Mouse (Mus musculus) limb, embryonic 11.5 days (tissue): Measurements from ENCODE around the gene Klhl7. TPM values are rescaled to one million over a fixed set of nuclear protein-coding genes. Genes with fewer than 3 reads are reported as not detected.
A peak's percentile ranks its signal among the peaks of the same experiment; 100 is the strongest.

Source experiments
- ATAC-seq: fragments of 200-750 bp; cut with Nextera tagmentation; 2 replicates; pipeline ENCODE4 v1.8.0; 2017; ENCODE audit warnings: low read depth; ENCODE audit not compliant: insufficient number of reproducible peaks, low FRiP score, low TSS enrichment
- DNase-seq: peaks from one replicate; pipeline ENCODE4 v3.0.0-alpha.2; 2015; ENCODE audit warnings: low spot score
- H3K27ac ChIP-seq: fragments of 300-500 bp; sonication (generic); replicated peaks from 2 replicates; pipeline ENCODE4 v1.5.1; 2014; ENCODE audit warnings: low read depth, mild to moderate bottlenecking, low read length
- H3K27me3 ChIP-seq: fragments of 300-500 bp; sonication (generic); 2 replicates; pipeline ENCODE4 v1.6.1; 2014; ENCODE audit warnings: mild to moderate bottlenecking, low read length, mixed read lengths; ENCODE audit not compliant: control insufficient read depth, insufficient read depth
- H3K36me3 ChIP-seq: fragments of 300-500 bp; sonication (generic); 2 replicates; pipeline ENCODE4 v1.6.1; 2014; ENCODE audit warnings: mild to moderate bottlenecking, low read length, moderate library complexity, mixed read lengths; ENCODE audit not compliant: control insufficient read depth, insufficient read depth
- H3K4me1 ChIP-seq: fragments of 300-500 bp; sonication (generic); 2 replicates; pipeline ENCODE4 v1.6.1; 2014; ENCODE audit warnings: low read length, mixed read lengths; ENCODE audit not compliant: control insufficient read depth, insufficient read depth
- H3K4me2 ChIP-seq: fragments of 300-500 bp; sonication (generic); 2 replicates; pipeline ENCODE4 v1.6.1; 2014; ENCODE audit warnings: low read depth, mild to moderate bottlenecking, moderate library complexity; ENCODE audit not compliant: severe bottlenecking
- H3K4me3 ChIP-seq: fragments of 300-500 bp; sonication (generic); 2 replicates; pipeline ENCODE4 v1.5.1; 2014; ENCODE audit warnings: low read depth, low read length
- H3K9ac ChIP-seq: fragments of 300-500 bp; sonication (generic); 2 replicates; pipeline ENCODE4 v1.6.1; 2014; ENCODE audit warnings: mild to moderate bottlenecking, low read length
- H3K9me3 ChIP-seq: fragments of 300-500 bp; sonication (generic); 2 replicates; pipeline ENCODE4 v1.6.1; 2016; ENCODE audit warnings: low read length; ENCODE audit not compliant: control insufficient read depth
- WGBS: fragments of 180-500 bp; shearing (Covaris S2); extraction: QIAGEN DNeasy Blood & Tissue Kit; methylation state at CpG from one replicate; pipeline ENCODE4 v1.1.7; 2014; 5-methylcytosine and 5-hydroxymethylcytosine counted together
- polyA plus RNA-seq: library from polyadenylated mRNA; unstranded; fragments of >200 nt; fragmentation: Nextera tagmentation; extraction: Ambion mirVana; gene quantifications from 2 replicates; pipeline ENCODE4 v1.2.1, GENCODE M21; 2014

Gene Klhl7
- polyA plus RNA-seq: 59.5 and 60.0 TPM in 2 replicates

- Histone ChIP-seq H3K4me2 (peak within 1 kb of the TSS; percentile 70), H3K27ac (peak within 1 kb of the TSS; percentile 48; the same call in 1 of the 2 replicates), H3K4me1 (no peaks in the 10 kb centered on the region), H3K4me3 (peak within 1 kb of the TSS; percentile 70), H3K9ac (peak within 1 kb of the TSS; percentile 85), H3K27me3 (no peaks in the 10 kb centered on the region), H3K9me3 (no peaks in the 10 kb centered on the region), H3K36me3 (no peaks in the 10 kb centered on the region)
- ATAC-seq: peak; percentile 96
- WGBS: 1% methylated on average over 46 of the region's 47 CpGs
- peak; percentile 92 for DNase-seq
These were observed at the start of gene Klhl7 for GRCm38 (mm10) chr5:24100106-24100809. Gene Klhl7 (plus strand): TSS chr5:24100605.

- no peaks in the 10 kb centered on the region for H3K36me3 ChIP-seq
- WGBS: 63% methylated on average over 16 of the region's 16 CpGs
- H3K27me3 ChIP-seq: no peaks in the 10 kb centered on the region
- no peak overlapping the region for H3K4me3 ChIP-seq
- no peaks in the 10 kb centered on the region for H3K9me3 ChIP-seq
- DNase-seq: no peak
- ATAC-seq: no peak
- no peak overlapping the region for H3K9ac ChIP-seq
- H3K27ac ChIP-seq: no peak overlapping the region
- no peak overlapping the region for H3K4me2 ChIP-seq
- no peaks in the 10 kb centered on the region for H3K4me1 ChIP-seq
These were observed 48.4 kb upstream of the Klhl7 start for GRCm38 (mm10) chr5:24051755-24052675.

- no peak for DNase-seq
These were observed 46.9 kb upstream of the Klhl7 start for GRCm38 (mm10) chr5:24053245-24054190.

GRCm38 (mm10) chr5:24054382-24054781 is 46.0 kb upstream of the Klhl7 start:
- DNase-seq (no peak), ATAC-seq (no peak)
- no peaks in the 10 kb centered on the region for H3K27me3 ChIP-seq
- no peak overlapping the region for H3K27ac ChIP-seq
- H3K4me3 ChIP-seq: no peak overlapping the region
- no peaks in the 10 kb centered on the region for H3K36me3 ChIP-seq
- WGBS: 91% methylated on average over 3 of the region's 3 CpGs
- H3K4me1 ChIP-seq: no peaks in the 10 kb centered on the region
- H3K4me2 ChIP-seq: no peak overlapping the region
- no peak overlapping the region for H3K9ac ChIP-seq
- no peaks in the 10 kb centered on the region for H3K9me3 ChIP-seq

More at GRCm38 (mm10) chr5:24053245-24054190, 46.9 kb upstream of the Klhl7 start:
- no peaks in the 10 kb centered on the region for H3K36me3 ChIP-seq
- H3K9ac ChIP-seq: no peak overlapping the region
- ATAC-seq: no peak
- H3K4me3 ChIP-seq: no peak overlapping the region
- H3K27me3 ChIP-seq: no peaks in the 10 kb centered on the region
- H3K9me3 ChIP-seq: no peaks in the 10 kb centered on the region
- H3K4me1 ChIP-seq: no peaks in the 10 kb centered on the region
- WGBS: 81% methylated on average over 9 of the region's 9 CpGs
- no peak overlapping the region for H3K27ac ChIP-seq
- no peak overlapping the region for H3K4me2 ChIP-seq

GRCm38 (mm10) chr5:24056865-24057264 is 43.5 kb upstream of the Klhl7 start:
- Histone ChIP-seq H3K4me1 (no peaks in the 10 kb centered on the region), H3K9ac (no peak overlapping the region), H3K4me2 (no peak overlapping the region), H3K36me3 (no peaks in the 10 kb centered on the region), H3K27ac (no peak overlapping the region), H3K27me3 (no peaks in the 10 kb centered on the region), H3K4me3 (no peak overlapping the region), H3K9me3 (no peaks in the 10 kb centered on the region)
- ATAC-seq (no peak), DNase-seq (no peak)
- WGBS: 90% methylated on average over 2 of the region's 2 CpGs

- no peak overlapping the region for H3K4me2 ChIP-seq
- no peaks in the 10 kb centered on the region for H3K36me3 ChIP-seq
- H3K9me3 ChIP-seq: no peaks in the 10 kb centered on the region
- no peak overlapping the region for H3K27ac ChIP-seq
- H3K9ac ChIP-seq: no peak overlapping the region
- no peaks in the 10 kb centered on the region for H3K27me3 ChIP-seq
- no peaks in the 10 kb centered on the region for H3K4me1 ChIP-seq
- WGBS: 67% methylated on average over 3 of the region's 3 CpGs
- DNase-seq (no peak), ATAC-seq (no peak)
- no peak overlapping the region for H3K4me3 ChIP-seq
These were observed 42.8 kb upstream of the Klhl7 start for GRCm38 (mm10) chr5:24057592-24057991.

DNA sequence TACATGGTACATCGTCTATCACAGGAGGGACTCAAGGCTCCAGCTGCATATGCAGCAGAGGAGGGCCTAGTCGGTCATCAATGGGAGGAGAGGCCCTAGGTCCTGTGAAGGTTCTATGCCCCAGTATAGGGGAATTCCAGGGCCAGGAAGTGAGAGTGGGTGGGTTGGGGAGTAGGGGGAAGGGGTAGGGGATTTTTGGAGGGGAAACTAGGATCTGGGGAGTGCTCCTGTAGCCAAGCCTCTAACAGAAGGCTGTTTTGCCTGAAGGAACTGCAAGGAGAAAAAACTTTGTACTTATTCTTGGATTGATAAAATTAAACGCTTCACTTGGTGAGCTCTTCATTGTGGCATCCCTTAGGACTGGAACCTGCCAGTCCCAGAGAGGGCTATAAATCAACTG is 39.5 kb upstream of the Klhl7 start:
- no peak for ATAC-seq
- 66% methylated on average over 3 of the region's 3 CpGs for WGBS

GRCm38 (mm10) chr5:24063034-24063433 is 37.4 kb upstream of the Klhl7 start:
- no peak overlapping the region for H3K9ac ChIP-seq
- H3K27ac ChIP-seq: no peak overlapping the region
- H3K9me3 ChIP-seq: no peaks in the 10 kb centered on the region
- no peaks in the 10 kb centered on the region for H3K27me3 ChIP-seq
- no peaks in the 10 kb centered on the region for H3K4me1 ChIP-seq
- H3K4me2 ChIP-seq: no peak overlapping the region
- H3K4me3 ChIP-seq: no peak overlapping the region
- no peaks in the 10 kb centered on the region for H3K36me3 ChIP-seq
- WGBS: 83% methylated on average over 6 of the region's 6 CpGs
- DNase-seq (no peak), ATAC-seq (no peak)

More for the DNA sequence above, 39.5 kb upstream of the Klhl7 start:
- Histone ChIP-seq H3K9ac (no peak overlapping the region), H3K36me3 (no peaks in the 10 kb centered on the region), H3K4me3 (no peak overlapping the region), H3K9me3 (no peaks in the 10 kb centered on the region), H3K27ac (no peak overlapping the region), H3K4me2 (no peak overlapping the region), H3K27me3 (no peaks in the 10 kb centered on the region), H3K4me1 (no peaks in the 10 kb centered on the region)
- no peak for DNase-seq
